Mouse (Mus musculus): ENCODE results near the gene Zpr1. TPM values are rescaled to one million over a fixed set of nuclear protein-coding genes. Genes with fewer than 3 reads are reported as not detected.
A peak's percentile ranks its signal among the peaks of the same experiment; 100 is the strongest.

The Zpr1 gene
- total RNA-seq, 2 experiments from 2014 or later = 19.5 to 24.6 TPM

DNA sequence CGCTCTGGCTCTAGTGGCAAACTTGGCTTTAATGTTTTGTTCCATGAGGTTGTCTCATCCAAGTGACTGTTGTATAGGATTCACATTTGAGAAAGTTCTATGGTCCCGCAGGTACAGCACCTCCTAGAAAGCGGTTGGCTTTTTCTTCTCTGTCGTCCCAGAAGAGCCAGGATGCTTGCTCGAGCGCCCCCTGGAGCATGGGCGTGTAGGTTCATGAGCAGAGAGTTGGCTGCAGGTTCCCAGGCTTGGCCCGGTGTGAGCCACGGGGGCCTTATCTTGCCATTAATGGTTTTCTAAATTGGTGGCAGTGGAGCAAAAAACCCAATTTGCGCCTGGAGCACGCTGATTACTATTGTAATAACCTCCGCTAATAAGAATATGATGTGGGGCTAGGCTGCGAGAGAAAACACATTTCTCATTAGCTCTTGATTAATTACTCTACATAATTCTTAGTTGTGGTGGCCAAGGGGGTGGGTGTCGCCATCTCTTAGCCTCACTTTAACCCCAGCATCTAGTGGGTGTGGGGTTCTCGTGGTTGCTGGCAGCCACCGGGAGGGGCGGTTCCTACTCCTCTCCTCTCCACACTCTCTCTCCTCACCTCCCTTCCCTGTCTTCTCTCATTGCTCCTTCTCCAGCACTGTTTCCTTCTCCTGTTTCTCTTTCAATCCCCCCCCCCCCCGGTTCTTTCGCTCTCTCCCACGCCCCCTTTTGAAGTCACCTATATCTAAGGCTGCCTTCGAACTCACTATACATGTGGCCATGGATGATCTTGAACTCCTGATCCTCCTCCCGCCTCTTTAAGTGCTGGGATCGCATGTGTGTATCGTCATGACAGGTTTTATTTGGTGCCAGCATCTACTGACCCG lies 55.1 kb downstream of the Zpr1 start:
- DNase-seq = no peak
- intact Hi-C loops (cut with DNase I) = no loop called here

DNA sequence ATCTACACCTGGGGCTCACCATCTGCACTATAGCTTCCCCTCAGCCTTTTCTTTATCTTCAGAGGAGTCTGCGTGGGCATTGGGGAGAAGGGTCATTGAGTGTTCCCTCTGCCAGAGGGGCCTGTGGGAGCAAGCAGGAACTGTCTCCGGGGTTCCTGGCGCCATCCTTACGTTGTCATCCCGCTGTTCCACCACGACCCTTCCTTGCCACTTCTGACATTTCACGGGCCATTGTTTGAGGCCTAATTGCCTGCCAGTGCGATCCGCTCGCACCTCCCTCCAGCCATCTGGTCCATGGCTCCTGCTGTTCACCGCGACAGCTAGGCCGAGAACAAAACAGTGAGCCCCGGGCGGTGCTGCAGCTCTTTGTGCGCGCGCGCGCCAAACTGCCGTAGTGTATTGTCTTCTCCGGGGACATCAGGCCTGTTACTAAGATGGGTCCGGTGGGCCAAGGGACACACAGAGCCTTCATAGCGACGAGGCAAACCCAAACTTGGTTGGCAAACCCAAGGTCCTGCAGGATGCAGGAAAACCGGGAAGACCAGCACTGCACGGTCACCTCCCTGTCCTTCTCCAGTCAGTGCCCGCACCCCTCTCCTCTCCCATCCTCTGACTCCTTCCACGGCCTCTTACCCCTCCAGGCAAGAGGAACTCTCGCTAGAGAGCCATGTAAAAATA lies 55.8 kb downstream of the Zpr1 start:
- intact Hi-C loops (cut with DNase I) = no loop called here
- peak; percentile 14 to 18 for DNase-seq

- no peak for DNase-seq
- intact Hi-C loops (cut with DNase I) = no loop called here
Measured at GRCm38 (mm10) chr9:46329250-46329648, 56.4 kb downstream of the Zpr1 start.

GRCm38 (mm10) chr9:46329801-46330585 lies 57.1 kb downstream of the Zpr1 start:
- no peak for DNase-seq
- intact Hi-C loops (cut with DNase I) = no loop called here

GRCm38 (mm10) chr9:46330586-46330895 lies 57.7 kb downstream of the Zpr1 start:
- DNase-seq = no peak
- intact Hi-C loops (cut with DNase I) = no loop called here

DNA sequence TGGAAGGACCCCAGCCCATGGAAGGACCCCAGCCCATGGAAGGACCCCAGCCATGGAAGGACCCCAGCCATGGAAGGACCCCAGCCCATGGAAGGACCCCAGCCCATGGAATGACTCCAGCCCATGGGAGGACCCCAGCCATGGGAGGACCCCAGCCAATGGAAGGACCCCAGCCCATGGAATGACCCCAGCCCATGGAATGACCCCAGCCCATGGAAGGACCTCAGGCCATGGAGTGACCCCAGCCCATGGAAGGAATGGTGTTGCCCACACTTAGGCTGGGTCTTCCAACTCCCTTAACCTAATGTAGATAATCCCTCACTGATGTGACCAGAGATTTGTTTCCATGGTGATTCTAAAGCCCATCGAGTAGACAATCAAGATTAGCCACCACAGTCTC lies 58.4 kb downstream of the Zpr1 start:
- DNase-seq = no peak
- intact Hi-C loops (cut with DNase I) = no loop called here

Other genes with a start within 250 kb of the Zpr1 start
- not detected for gene Apoa1, start 44.5 kb upstream of the Zpr1 start, total RNA-seq (2021)
- gene Apoc3, start 37.4 kb upstream of the Zpr1 start, total RNA-seq (2021) = not detected
- gene Apoa4, start 32.4 kb upstream of the Zpr1 start, total RNA-seq (2021) = not detected
- not detected for gene Apoa5, start 4.4 kb upstream of the Zpr1 start, total RNA-seq (2021)
- 1 to 10 TPM; 7.5 to 9.1 TPM for gene Bud13, start 9.9 kb downstream of the Zpr1 start, total RNA-seq (2021)
- not detected for gene 4931429L15Rik, start 46.9 kb downstream of the Zpr1 start, total RNA-seq (2021)